Mouse (Mus musculus) bone marrow macrophage, adult 2 months (primary cell): ENCODE results near the gene Camk2g. TPM values are rescaled to one million over a fixed set of nuclear protein-coding genes. Genes with fewer than 3 reads are reported as not detected.
A peak's percentile ranks its signal among the peaks of the same experiment; 100 is the strongest.

Experiments
- H3K27ac ChIP-seq: 2 replicates; pipeline ENCODE4 v1.5.1; 2012; ENCODE audit warnings: low read depth, low read length; ENCODE audit not compliant: insufficient read depth
- H3K4me1 ChIP-seq: 2 replicates; pipeline ENCODE4 v1.6.1; 2012; ENCODE audit warnings: low read length; ENCODE audit not compliant: control insufficient read depth, insufficient read depth
- H3K4me3 ChIP-seq: 2 replicates; pipeline ENCODE4 v1.5.1; 2012; ENCODE audit warnings: mild to moderate bottlenecking, low read length, moderate library complexity; ENCODE audit not compliant: insufficient read depth
- CTCF ChIP-seq: IDR thresholded peaks from 2 replicates; pipeline ENCODE4 v1.5.1; 2012; ENCODE audit warnings: low read depth, mild to moderate bottlenecking, low read length, moderate library complexity
- POLR2A ChIP-seq: IDR thresholded peaks from 2 replicates; pipeline ENCODE4 v1.6.1; 2012; ENCODE audit warnings: mild to moderate bottlenecking, low read depth, low read length, borderline replicate concordance
- polyA plus RNA-seq: library from polyadenylated mRNA; stranded (reverse); fragments of >200 nt; gene quantifications from 2 replicates; pipeline ENCODE4 v1.2.4, GENCODE M21; 2012; ENCODE audit not compliant: missing spikeins, insufficient read depth, insufficient read length

Camk2g gene
- polyA plus RNA-seq, 1 experiment = 24.6 TPM

DNA sequence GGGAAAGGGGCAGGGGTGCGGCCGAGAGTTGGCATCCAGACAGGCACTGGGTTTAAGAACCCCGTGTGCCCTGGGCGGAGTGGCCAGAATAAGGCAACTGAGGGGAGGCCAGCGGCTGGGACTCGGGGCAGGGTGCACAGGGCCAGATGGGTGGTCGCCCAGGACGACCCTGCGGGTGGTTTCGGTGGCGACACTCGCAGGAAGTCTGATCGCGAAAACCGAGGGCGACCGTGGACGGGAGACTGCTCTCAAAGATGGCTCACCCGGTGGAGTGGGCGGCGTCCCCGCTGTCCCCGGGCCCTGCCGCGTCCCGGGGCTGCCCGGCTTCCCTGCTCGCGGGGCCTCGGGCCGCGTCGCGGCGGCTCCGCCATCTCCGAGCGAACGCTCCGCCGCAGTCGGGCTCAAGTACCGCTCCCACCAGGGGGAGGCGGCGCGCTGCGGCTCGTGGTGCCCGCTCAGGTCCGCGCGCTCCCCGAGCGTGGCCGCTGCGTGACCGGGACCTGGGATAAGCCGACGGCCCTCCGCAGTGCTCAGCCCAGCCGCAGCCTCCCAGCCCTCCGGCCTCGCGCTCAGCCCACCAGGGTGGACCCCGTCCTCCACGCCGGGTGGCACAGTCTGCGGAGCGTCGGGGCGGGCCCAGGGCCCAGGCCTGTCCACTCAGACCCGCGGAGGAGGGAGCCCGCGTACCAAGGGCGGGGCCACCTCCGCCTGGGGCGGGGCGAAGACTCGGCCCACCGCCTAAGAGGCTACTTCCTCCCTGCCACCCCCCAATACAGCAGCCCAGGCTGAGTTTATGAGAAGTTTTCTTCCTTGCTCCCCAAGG is 59.7 kb downstream of the Camk2g start, which contains the start of gene Ndst2:
TSS of gene Ndst2 (minus strand) at position 611 of the 823 bp plus-strand sequence.
- H3K4me1 ChIP-seq = peaks cover 35% of the 10 kb centered on the region
- peak within 1 kb of the TSS; percentile 86 for H3K4me3 ChIP-seq
- peak within 1 kb of the TSS; percentile 92 for H3K27ac ChIP-seq
- no peak for TF ChIP-seq CTCF
- TF ChIP-seq POLR2A = peak; percentile 76; the same call in 1 of the 2 replicates

DNA sequence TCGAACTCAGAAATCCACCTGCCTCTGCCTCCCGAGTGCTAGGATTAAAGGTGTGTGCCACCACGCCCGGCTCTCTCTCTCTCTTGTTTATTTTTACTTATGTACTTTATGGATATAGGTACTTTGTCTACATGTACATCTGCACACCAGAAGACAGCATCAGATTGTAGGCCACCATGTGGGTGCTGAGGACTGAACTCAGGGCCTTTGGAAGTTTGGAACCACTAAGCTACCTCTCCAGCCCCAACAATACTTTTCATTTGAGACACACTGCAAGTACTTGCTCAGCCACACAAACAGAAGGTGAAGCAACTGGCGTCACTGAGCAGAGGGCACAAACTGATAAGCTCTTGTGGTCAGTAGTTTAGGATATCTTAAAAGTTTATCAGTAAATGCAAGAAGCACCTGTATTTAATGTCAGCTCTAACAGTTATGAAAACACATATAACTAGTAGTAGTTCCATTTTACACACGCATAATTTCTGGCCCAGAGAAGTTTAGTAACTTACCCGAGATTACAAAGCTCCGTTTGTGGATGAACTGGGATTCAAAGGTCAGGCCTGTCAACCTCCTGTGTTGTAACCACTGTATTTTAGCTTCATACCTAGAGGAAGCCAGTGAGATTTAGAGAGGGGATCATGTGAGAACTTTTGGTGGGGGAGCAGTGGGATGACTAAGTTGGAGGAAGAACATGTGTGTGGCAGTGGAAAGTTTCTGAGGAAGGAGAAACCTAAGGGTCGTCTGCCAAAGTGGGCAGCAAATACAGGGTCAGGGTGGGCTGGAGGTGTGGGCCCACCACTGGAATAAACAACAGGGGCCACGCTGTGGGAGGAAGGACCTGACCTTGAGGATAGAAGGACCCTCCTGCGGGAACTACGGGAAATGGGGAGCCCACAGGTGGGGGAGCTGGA is 60.6 kb downstream of the Camk2g start:
- H3K27ac ChIP-seq = peak overlapping the region; percentile 92
- peak overlapping the region; percentile 86 for H3K4me3 ChIP-seq
- peaks cover 35% of the 10 kb centered on the region for H3K4me1 ChIP-seq
- TF ChIP-seq POLR2A = no peak
- no peak for TF ChIP-seq CTCF

DNA sequence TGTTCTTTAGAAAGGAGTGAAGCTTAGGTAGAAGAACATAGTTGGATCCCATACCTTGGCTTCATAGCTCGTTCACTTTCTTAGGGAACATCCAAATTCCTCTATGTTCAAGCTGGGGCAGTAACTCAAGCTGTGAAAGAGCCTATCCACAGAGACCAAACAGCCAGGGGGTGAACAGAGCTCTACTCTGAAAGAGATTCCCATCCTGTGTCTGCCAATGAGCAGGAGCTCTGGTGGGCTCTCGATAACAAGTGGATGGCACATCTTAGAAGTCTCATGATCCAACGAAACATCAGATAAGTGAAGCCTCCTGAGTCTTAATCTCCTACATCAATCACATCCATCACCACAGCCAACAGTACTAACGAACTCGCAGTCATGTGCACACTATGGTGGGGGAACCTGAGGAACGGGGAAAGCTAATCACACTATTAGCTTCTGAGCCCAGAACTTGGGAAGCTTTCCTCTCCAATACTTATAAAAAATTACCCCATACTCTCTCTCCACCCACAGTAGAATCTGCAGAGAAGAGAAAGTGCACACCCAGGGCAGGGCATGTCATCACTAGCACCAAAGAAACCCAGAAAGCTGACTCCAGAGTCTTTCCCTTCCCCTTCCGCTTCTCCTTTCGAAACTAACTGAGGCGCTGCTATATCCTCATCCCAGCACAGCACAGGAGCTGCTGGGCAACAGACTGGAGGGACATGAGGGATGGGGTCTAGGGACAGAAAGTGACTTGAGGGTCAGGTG is 62.9 kb downstream of the Camk2g start:
- Histone ChIP-seq H3K4me1 (peaks cover 35% of the 10 kb centered on the region), H3K4me3 (peak overlapping the region; percentile 13), H3K27ac (peak overlapping the region; percentile 67)
- no peak for TF ChIP-seq POLR2A
- no peak for TF ChIP-seq CTCF

DNA sequence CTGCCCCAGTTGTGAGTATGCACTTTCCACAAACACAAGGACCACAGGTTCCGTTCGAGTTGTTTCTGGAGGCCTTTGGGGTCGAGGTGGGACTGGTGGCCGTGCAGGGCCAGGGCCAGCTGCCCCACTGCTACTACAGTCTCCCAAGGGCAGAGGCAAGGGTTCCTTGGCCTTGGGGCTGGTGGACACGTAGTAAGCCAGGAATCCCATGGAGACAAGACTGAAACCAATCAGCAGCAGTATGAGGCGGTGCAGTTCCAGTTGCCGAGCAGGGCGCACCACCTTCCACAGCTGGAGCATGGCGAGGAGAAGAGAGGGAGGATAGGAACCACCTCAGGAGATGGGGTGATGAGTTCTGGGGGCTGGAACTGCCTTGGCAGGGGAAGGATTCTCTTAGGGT is 64.0 kb downstream of the Camk2g start:
- no peak overlapping the region for H3K27ac ChIP-seq
- H3K4me3 ChIP-seq = no peak overlapping the region
- H3K4me1 ChIP-seq = peaks cover 27% of the 10 kb centered on the region
- no peak for TF ChIP-seq CTCF

DNA sequence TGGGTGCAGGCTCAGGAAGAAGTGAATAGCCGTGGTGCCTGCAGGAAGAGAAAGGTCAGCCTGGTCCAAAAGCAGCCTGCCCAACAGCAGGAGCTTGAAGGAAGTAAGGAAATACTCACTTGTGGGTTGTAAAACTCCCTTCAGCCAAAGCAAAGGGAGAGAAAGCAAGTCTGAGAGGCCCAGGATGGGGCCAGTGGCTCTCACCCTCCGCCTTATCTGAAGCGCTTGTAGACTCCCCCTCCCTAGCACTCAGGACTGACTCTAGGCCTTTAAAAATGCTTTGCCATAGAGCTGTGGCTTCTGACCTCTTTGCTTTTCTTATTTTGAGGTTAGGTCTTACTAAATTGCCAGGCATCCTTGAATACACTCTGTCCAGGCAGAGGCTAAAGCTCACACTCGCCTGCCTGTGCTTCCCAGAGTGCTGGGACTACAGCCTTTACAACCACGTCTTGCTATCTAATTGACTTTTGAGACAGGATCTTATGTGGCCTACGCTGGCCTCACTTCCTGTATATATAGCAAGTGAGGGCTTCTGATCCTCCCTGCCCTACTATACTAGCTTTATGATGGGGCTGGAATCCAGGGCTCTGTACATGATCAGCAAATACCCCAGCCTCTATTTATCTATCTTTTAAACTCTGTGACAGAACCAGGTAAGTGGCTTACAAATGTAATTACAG is 68.1 kb downstream of the Camk2g start:
- Histone ChIP-seq H3K4me3 (no peak overlapping the region), H3K27ac (no peak overlapping the region), H3K4me1 (peaks cover 10% of the 10 kb centered on the region)
- TF ChIP-seq CTCF (no peak), POLR2A (no peak)

DNA sequence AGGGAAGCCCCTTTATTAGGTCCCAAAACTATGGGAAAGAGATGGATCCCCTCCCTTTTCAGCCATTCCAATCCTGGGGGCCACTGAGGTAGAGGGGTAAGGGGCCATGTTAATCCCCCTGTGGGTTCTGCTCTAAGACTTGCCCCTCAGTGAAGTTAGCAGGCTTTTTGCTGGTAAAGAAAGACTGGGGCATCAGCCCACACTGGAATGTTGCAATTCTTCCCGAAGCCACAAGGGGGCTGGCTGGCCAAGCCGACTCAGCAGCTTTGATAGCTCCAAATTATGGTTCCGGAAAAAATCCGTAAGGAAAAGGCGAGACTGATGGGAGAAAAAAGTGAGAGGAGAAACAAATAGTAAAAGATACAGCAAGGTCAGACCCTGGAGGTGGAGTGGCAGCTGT is 69.8 kb downstream of the Camk2g start:
- peak; percentile 87 for TF ChIP-seq CTCF
- no peak for TF ChIP-seq POLR2A
- no peak overlapping the region for H3K27ac ChIP-seq
- no peaks in the 10 kb centered on the region for H3K4me1 ChIP-seq
- H3K4me3 ChIP-seq = no peak overlapping the region

DNA sequence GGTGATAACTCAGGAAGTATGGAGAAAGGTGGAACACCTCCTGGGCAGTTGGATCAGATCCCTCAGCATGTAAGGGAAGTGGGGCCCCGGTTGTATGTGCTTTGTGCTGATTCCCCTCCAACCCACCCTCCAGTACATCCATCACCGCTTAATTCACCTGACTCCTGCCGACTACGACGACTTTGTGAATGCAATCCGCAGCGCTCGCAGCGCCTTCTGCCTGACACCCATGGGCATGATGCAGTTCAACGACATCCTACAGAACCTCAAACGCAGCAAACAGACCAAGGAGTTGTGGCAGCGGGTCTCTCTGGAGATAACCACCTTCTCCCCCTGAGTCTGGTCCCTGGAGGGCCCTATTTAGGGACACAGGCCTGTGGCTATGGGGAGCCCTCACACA is 70.9 kb downstream of the Camk2g start:
- no peak overlapping the region for H3K27ac ChIP-seq
- H3K4me3 ChIP-seq = no peak overlapping the region
- no peaks in the 10 kb centered on the region for H3K4me1 ChIP-seq
- TF ChIP-seq POLR2A (no peak), CTCF (no peak)

DNA sequence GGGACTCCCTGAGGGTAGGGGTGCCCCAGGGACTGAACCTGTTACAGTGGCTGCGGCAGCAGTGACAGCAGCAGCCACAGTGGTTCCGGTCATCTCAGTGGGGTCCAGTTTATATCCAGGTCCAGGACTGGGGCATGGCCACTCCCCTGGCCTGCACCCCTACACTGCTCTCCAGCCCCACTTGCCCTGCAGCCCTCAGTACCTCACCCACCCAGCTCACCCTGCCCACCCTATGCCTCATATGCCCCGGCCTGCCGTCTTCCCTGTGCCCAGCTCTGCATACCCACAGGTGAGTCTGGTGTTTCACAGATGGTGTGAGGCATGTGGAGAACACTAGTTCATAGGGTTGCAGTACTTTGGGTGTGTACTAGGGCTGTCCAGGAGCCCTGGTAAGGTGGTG is 72.5 kb downstream of the Camk2g start:
- H3K4me3 ChIP-seq = no peak overlapping the region
- no peaks in the 10 kb centered on the region for H3K4me1 ChIP-seq
- no peak overlapping the region for H3K27ac ChIP-seq
- no peak for TF ChIP-seq CTCF
- no peak for TF ChIP-seq POLR2A

DNA sequence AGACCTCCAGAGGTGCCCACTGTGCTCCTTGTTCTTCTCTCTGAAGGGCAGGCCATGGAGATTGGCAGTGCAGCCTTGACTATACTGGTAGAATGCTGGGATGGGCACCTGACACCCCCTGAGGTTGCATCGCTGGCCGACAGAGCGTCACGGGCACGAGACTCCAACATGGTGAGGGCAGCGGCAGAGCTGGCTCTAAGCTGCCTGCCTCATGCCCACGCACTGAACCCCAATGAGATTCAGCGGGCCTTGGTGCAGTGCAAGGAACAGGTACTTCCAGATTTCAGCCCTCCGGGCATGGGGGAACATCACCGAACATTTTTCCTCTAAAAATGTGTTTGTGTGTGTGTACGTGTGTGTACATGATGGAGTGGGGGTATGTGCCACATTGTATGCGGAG is 74.1 kb downstream of the Camk2g start:
- TF ChIP-seq CTCF (no peak), POLR2A (no peak)
- H3K4me3 ChIP-seq = no peak overlapping the region
- no peaks in the 10 kb centered on the region for H3K4me1 ChIP-seq
- no peak overlapping the region for H3K27ac ChIP-seq
